Mouse (Mus musculus) ES-Bruce4 (cell line): Measurements from ENCODE around the gene Kcnmb1.

Experiments used
- CTCF ChIP-seq: IDR thresholded peaks from one replicate; pipeline ENCODE4 v1.8.1; 2011; ENCODE audit warnings: low read depth, low read length
- EP300 ChIP-seq: IDR thresholded peaks from 2 replicates; pipeline ENCODE4 v1.6.1; 2011; ENCODE audit warnings: low read depth, low read length; ENCODE audit not compliant: insufficient read depth

DNA sequence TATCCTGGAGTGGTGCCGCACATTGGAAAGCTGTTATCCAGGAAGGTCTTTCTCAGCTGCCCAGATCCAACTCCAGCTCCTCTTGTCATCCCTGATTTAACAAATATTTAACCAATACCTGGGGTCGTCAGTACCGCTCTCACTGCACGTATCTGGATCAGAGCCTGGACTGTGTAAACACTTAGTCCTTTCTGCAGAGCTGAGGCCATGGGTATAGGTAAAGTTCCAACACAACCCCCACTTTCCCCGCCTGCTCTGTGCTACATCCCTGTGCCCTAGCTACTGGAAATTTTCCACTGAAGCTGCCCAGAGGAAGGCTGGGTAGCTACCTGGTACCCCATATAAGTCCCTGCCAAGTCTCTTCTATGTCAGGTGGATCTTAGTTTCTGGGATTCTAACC is 27.2 kb downstream of the Kcnmb1 start:
- TF ChIP-seq CTCF (no peak), EP300 (no peak)
